Mouse (Mus musculus): ENCODE measurements around the gene Fndc1. TPM values are rescaled to one million over a fixed set of nuclear protein-coding genes. Genes with fewer than 3 reads are reported as not detected.
A peak's percentile ranks its signal among the peaks of the same experiment; 100 is the strongest.

Fndc1 gene
- polyA plus RNA-seq, 1 experiment: 1.8 TPM

- no peak overlapping the region for H3K27ac ChIP-seq (ENCODE audit: insufficient read depth, low read length)
- H3K4me1 ChIP-seq (ENCODE audit: control insufficient read depth, insufficient read depth, low read length): no peaks in the 10 kb centered on the region
- H3K4me3 ChIP-seq (ENCODE audit: insufficient read depth, low read length): no peak overlapping the region
- TF ChIP-seq POLR2A (IDR thresholded peaks at IDR 0.05; ENCODE audit: extremely low read depth, insufficient read depth, low read length) (no peak), CTCF (IDR thresholded peaks at IDR 0.05; ENCODE audit: extremely low read depth, insufficient read depth, low read length) (peak; percentile 48)
Observed at GRCm38 (mm10) chr17:7864740-7865139, 37.6 kb upstream of the Fndc1 start.

- TF ChIP-seq CTCF (IDR thresholded peaks at IDR 0.05; ENCODE audit: extremely low read depth, insufficient read depth, low read length) (peak; percentile 73), POLR2A (IDR thresholded peaks at IDR 0.05; ENCODE audit: extremely low read depth, insufficient read depth, low read length) (no peak)
- no peak overlapping the region for H3K4me3 ChIP-seq (ENCODE audit: insufficient read depth, low read length)
- H3K4me1 ChIP-seq (ENCODE audit: control insufficient read depth, insufficient read depth, low read length): no peaks in the 10 kb centered on the region
- no peak overlapping the region for H3K27ac ChIP-seq (ENCODE audit: insufficient read depth, low read length)
Observed at GRCm38 (mm10) chr17:7863745-7864144, 36.6 kb upstream of the Fndc1 start.

DNA sequence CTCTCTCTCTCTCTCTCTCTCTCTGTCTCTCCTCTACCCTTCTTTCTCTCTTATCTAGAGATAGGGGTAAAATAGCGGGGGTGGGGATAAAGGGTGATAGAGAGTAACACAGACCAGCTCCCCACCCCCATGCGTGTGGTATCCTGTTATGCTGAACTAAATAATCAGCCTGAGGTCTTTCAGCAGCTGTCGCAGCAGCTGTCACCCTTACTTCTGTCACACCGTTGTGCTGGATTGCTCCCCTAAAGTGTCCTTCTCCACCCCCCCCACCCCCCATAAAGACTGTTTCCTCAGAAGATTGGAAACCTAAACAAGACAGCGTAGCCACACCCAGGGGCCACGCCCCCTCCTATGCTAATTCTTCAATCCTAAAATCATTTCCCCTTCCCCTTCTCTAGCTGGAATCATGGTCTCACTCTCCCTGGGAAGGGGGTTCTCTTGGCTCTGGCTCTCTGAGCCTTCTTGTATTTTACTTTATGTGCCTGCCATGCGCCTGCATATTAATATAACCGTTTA is 33.8 kb upstream of the Fndc1 start:
- Histone ChIP-seq H3K4me3 (ENCODE audit: insufficient read depth, low read length) (no peak overlapping the region), H3K4me1 (ENCODE audit: control insufficient read depth, insufficient read depth, low read length) (no peaks in the 10 kb centered on the region), H3K27ac (ENCODE audit: insufficient read depth, low read length) (no peak overlapping the region)
- TF ChIP-seq POLR2A (IDR thresholded peaks at IDR 0.05; ENCODE audit: extremely low read depth, insufficient read depth, low read length): no peak

DNA sequence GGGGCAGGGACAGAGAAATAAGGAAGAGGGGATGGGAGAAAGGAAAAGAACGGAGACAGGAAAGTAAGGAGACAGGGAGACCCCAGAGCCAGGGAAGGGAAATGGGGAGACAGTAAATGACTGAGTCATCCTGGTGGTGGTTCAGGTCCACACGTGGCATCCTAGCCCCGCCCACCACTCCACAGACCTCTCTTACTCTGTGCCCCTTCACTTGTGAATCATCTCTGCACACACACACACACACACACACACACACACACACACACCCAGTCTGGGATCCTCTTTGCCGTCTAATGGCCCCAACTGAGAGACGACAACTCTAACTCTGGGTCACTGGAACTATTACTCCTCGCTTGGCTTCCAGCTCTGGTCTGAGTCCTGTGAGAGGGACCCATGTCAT is 30.6 kb upstream of the Fndc1 start:
- TF ChIP-seq CTCF (IDR thresholded peaks at IDR 0.05; ENCODE audit: extremely low read depth, insufficient read depth, low read length) (no peak), POLR2A (IDR thresholded peaks at IDR 0.05; ENCODE audit: extremely low read depth, insufficient read depth, low read length) (no peak)
- Histone ChIP-seq H3K27ac (ENCODE audit: insufficient read depth, low read length) (no peak overlapping the region), H3K4me1 (ENCODE audit: control insufficient read depth, insufficient read depth, low read length) (no peaks in the 10 kb centered on the region), H3K4me3 (ENCODE audit: insufficient read depth, low read length) (no peak overlapping the region)

DNA sequence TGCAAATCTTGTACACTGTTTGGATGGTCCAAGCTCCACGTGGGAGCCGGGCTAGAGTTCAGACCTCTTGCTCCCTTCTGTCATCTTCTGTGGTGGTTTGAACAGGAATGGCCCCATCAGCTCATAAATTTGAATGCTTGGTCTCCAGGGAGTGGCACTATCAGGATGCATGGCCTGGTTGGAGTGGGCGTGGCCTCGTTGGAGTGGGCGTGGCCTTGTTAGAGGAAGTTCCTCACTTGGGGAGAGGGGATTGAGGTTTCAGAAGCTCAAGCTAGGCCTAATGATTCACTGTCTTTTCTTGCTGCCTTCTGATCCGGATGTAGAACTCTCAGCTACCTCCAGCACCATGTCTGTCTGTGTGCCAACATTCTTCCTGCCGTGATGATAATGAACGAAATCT is 28.7 kb upstream of the Fndc1 start:
- H3K4me3 ChIP-seq (ENCODE audit: insufficient read depth, low read length): no peak overlapping the region
- H3K27ac ChIP-seq (ENCODE audit: insufficient read depth, low read length): no peak overlapping the region
- H3K4me1 ChIP-seq (ENCODE audit: control insufficient read depth, insufficient read depth, low read length): 0 out of 2 replicates have a peak, but pooled peaks cover 1% of the 10 kb centered on the region
- TF ChIP-seq CTCF (IDR thresholded peaks at IDR 0.05; ENCODE audit: extremely low read depth, insufficient read depth, low read length) (no peak), POLR2A (IDR thresholded peaks at IDR 0.05; ENCODE audit: extremely low read depth, insufficient read depth, low read length) (no peak)

GRCm38 (mm10) chr17:7851979-7852378 is 24.9 kb upstream of the Fndc1 start:
- H3K4me3 ChIP-seq (ENCODE audit: insufficient read depth, low read length): no peak overlapping the region
- H3K27ac ChIP-seq (ENCODE audit: insufficient read depth, low read length): no peak overlapping the region
- TF ChIP-seq CTCF (IDR thresholded peaks at IDR 0.05; ENCODE audit: extremely low read depth, insufficient read depth, low read length): no peak
- TF ChIP-seq POLR2A (IDR thresholded peaks at IDR 0.05; ENCODE audit: extremely low read depth, insufficient read depth, low read length): no peak
- 0 out of 2 replicates have a peak, but pooled peaks cover 1% of the 10 kb centered on the region for H3K4me1 ChIP-seq (ENCODE audit: control insufficient read depth, insufficient read depth, low read length)

GRCm38 (mm10) chr17:7851527-7851926 is 24.4 kb upstream of the Fndc1 start:
- Histone ChIP-seq H3K4me1 (ENCODE audit: control insufficient read depth, insufficient read depth, low read length) (0 out of 2 replicates have a peak, but pooled peaks cover 1% of the 10 kb centered on the region), H3K27ac (ENCODE audit: insufficient read depth, low read length) (no peak overlapping the region)

GRCm38 (mm10) chr17:7850246-7850645 is 23.1 kb upstream of the Fndc1 start:
- TF ChIP-seq CTCF (IDR thresholded peaks at IDR 0.05; ENCODE audit: extremely low read depth, insufficient read depth, low read length) (no peak), POLR2A (IDR thresholded peaks at IDR 0.05; ENCODE audit: extremely low read depth, insufficient read depth, low read length) (no peak)
- H3K4me3 ChIP-seq (ENCODE audit: insufficient read depth, low read length): no peak overlapping the region
- H3K27ac ChIP-seq (ENCODE audit: insufficient read depth, low read length): no peak overlapping the region
- 0 out of 2 replicates have a peak, but pooled peaks cover 1% of the 10 kb centered on the region for H3K4me1 ChIP-seq (ENCODE audit: control insufficient read depth, insufficient read depth, low read length)

More at GRCm38 (mm10) chr17:7851527-7851926, 24.4 kb upstream of the Fndc1 start:
- TF ChIP-seq POLR2A (IDR thresholded peaks at IDR 0.05; ENCODE audit: extremely low read depth, insufficient read depth, low read length) (no peak), CTCF (IDR thresholded peaks at IDR 0.05; ENCODE audit: extremely low read depth, insufficient read depth, low read length) (no peak)
- no peak overlapping the region for H3K4me3 ChIP-seq (ENCODE audit: insufficient read depth, low read length)

DNA sequence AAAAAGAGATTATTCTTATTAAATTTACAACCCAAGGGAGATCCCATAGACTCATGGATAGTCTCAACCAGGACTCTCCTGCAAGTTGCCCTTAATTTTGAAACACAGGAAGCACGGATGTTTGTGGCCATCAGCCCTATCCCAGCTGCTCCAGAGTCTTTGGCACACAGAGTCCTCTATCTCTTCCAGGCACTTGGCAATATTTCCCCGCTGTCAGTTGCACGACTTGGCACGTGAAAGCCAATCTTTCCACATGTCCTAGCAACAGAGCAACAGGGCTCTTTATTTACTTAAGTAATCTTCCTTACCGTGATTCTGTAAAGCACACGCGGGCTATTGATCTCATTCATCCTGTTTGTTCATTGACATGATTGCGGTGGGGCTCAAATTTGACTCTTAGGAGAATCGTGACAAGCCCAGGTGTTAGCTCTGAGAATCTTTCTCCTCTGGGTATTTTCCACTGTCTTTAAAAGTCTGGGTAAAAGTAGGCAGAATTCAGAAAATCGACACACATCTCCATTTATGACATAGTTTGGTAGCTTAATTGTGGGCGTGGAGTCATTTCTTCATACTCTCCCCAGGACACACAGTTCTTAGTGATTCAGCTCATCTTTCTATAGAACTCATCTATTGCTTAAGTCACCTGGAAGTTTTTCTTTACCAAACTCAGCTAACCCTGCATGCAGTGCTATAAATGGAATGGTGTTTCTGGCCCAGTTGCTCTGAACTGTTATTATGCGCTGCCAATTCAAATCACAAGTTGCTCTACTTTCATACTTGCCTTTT is 13.6 kb upstream of the Fndc1 start:
- TF ChIP-seq CTCF (IDR thresholded peaks at IDR 0.05; ENCODE audit: extremely low read depth, insufficient read depth, low read length) (no peak), POLR2A (IDR thresholded peaks at IDR 0.05; ENCODE audit: extremely low read depth, insufficient read depth, low read length) (no peak)
- Histone ChIP-seq H3K27ac (ENCODE audit: insufficient read depth, low read length) (no peak overlapping the region), H3K4me1 (ENCODE audit: control insufficient read depth, insufficient read depth, low read length) (peaks cover 3% of the 10 kb centered on the region)

GRCm38 (mm10) chr17:7827586-7827985 is 484 bp upstream of the Fndc1 start:
- H3K4me1 ChIP-seq (ENCODE audit: control insufficient read depth, insufficient read depth, low read length): no peaks in the 10 kb centered on the region
- H3K4me3 ChIP-seq (ENCODE audit: insufficient read depth, low read length): peak overlapping the region; percentile 33
- no peak overlapping the region for H3K27ac ChIP-seq (ENCODE audit: insufficient read depth, low read length)
- TF ChIP-seq POLR2A (IDR thresholded peaks at IDR 0.05; ENCODE audit: extremely low read depth, insufficient read depth, low read length) (no peak), CTCF (IDR thresholded peaks at IDR 0.05; ENCODE audit: extremely low read depth, insufficient read depth, low read length) (no peak)

More for the DNA sequence above, 13.6 kb upstream of the Fndc1 start:
- no peak overlapping the region for H3K4me3 ChIP-seq (ENCODE audit: insufficient read depth, low read length)
